Mouse (Mus musculus) limb, embryonic 11.5 days (tissue): Measurements from ENCODE around the gene Flad1. TPM values are rescaled to one million over a fixed set of nuclear protein-coding genes. Genes with fewer than 3 reads are reported as not detected.

ENCODE experiments used
- ATAC-seq: fragments of 200-750 bp; cut with Nextera tagmentation; 2 replicates; pipeline ENCODE4 v1.8.0; 2017; ENCODE audit warnings: low read depth; ENCODE audit not compliant: insufficient number of reproducible peaks, low FRiP score, low TSS enrichment
- DNase-seq: peaks from one replicate; pipeline ENCODE4 v3.0.0-alpha.2; 2015; ENCODE audit warnings: low spot score
- H3K27ac ChIP-seq: fragments of 300-500 bp; sonication (generic); replicated peaks from 2 replicates; pipeline ENCODE4 v1.5.1; 2014; ENCODE audit warnings: low read depth, mild to moderate bottlenecking, low read length
- H3K27me3 ChIP-seq: fragments of 300-500 bp; sonication (generic); 2 replicates; pipeline ENCODE4 v1.6.1; 2014; ENCODE audit warnings: mild to moderate bottlenecking, low read length, mixed read lengths; ENCODE audit not compliant: control insufficient read depth, insufficient read depth
- H3K36me3 ChIP-seq: fragments of 300-500 bp; sonication (generic); 2 replicates; pipeline ENCODE4 v1.6.1; 2014; ENCODE audit warnings: mild to moderate bottlenecking, low read length, moderate library complexity, mixed read lengths; ENCODE audit not compliant: control insufficient read depth, insufficient read depth
- H3K4me1 ChIP-seq: fragments of 300-500 bp; sonication (generic); 2 replicates; pipeline ENCODE4 v1.6.1; 2014; ENCODE audit warnings: low read length, mixed read lengths; ENCODE audit not compliant: control insufficient read depth, insufficient read depth
- H3K4me2 ChIP-seq: fragments of 300-500 bp; sonication (generic); 2 replicates; pipeline ENCODE4 v1.6.1; 2014; ENCODE audit warnings: low read depth, mild to moderate bottlenecking, moderate library complexity; ENCODE audit not compliant: severe bottlenecking
- H3K4me3 ChIP-seq: fragments of 300-500 bp; sonication (generic); 2 replicates; pipeline ENCODE4 v1.5.1; 2014; ENCODE audit warnings: low read depth, low read length
- H3K9ac ChIP-seq: fragments of 300-500 bp; sonication (generic); 2 replicates; pipeline ENCODE4 v1.6.1; 2014; ENCODE audit warnings: mild to moderate bottlenecking, low read length
- H3K9me3 ChIP-seq: fragments of 300-500 bp; sonication (generic); 2 replicates; pipeline ENCODE4 v1.6.1; 2016; ENCODE audit warnings: low read length; ENCODE audit not compliant: control insufficient read depth
- WGBS: fragments of 180-500 bp; shearing (Covaris S2); extraction: QIAGEN DNeasy Blood & Tissue Kit; methylation state at CpG from one replicate; pipeline ENCODE4 v1.1.7; 2014; 5-methylcytosine and 5-hydroxymethylcytosine counted together
- polyA plus RNA-seq: library from polyadenylated mRNA; unstranded; fragments of >200 nt; fragmentation: Nextera tagmentation; extraction: Ambion mirVana; gene quantifications from 2 replicates; pipeline ENCODE4 v1.2.1, GENCODE M21; 2014

Flad1 gene
- polyA plus RNA-seq, 1 experiment from 2014 or later: 21.9 TPM

DNA sequence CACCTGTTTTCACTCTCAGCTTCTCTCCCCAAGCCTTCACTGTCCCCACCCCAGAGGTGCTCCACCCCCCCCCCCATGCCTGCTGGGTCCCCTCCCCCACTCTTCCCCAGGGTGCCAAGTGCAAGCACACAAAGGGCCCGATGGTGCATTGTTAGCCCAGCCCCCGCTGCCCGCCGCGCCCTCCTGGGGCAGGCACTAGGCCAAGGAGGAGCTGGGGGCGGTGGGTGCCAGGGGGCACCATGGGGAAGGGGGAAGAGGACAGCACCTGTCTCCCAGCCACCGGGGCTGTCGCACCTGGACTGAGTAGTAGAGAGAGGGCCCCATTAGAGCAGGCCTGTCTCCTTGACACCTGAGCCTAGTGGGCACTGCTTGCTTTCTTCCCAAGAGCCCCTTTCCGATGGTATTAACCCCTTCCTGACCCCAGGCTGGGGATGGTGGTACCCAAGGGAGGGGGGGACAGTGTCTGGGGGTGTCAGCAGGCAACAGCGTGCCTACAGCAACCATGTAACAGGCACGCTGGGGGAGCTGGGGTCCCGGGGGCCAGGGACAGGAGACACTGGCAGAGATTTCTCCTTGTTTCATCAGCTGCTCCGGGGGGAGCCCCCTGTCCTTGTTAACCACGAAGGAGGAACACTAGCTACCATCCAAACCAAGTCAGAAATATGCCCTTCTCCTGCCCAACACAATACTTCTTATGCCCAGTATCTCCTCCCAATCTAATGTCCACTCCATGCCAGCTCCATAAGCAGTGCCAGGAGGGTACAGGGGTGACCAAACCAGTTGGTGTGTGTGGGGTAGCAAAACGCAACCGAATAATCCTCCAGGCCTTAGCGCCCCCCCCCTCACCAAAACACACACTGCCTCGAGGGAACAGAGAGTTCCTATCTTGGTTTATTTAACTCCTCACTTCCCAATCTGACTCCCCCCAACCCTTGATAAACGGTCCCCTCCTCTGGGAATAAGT, 20.7 kb downstream of the Flad1 start:
- H3K9me3 ChIP-seq: no peaks in the 10 kb centered on the region
- WGBS: 9% methylated on average over 19 of the region's 19 CpGs
- H3K4me1 ChIP-seq: peaks cover 39% of the 10 kb centered on the region
- H3K27ac ChIP-seq: no peak overlapping the region
- no peaks in the 10 kb centered on the region for H3K36me3 ChIP-seq
- H3K9ac ChIP-seq: no peak overlapping the region
- peak overlapping the region; percentile 99 for H3K4me2 ChIP-seq
- DNase-seq (no peak), ATAC-seq (no peak)
- H3K4me3 ChIP-seq: peak overlapping the region; percentile 50
- H3K27me3 ChIP-seq: peaks cover 6% of the 10 kb centered on the region; the same call in 1 of the 2 replicates

DNA sequence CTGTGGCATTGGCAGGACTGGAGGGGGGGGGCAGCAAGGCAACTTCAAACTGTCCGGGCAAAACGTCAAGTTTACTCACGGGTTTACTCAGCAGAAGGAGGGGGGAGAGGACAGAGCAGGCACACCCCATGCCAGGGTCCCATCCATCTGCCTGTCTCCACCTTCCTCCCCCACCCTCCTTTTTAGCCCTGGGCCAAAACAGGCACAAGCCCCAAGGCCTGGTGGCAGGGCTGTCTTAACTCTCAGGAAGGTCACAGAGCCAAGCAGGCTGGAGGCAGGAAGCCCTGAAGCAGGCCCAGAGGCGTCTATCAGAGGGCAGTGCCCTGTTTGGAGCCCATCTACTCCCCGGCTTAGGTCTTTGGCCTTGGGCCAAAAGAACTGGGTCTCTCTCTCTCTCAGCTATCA, 21.6 kb downstream of the Flad1 start:
- DNase-seq (no peak), ATAC-seq (no peak)
- peaks cover 6% of the 10 kb centered on the region; the same call in 1 of the 2 replicates for H3K27me3 ChIP-seq
- no peaks in the 10 kb centered on the region for H3K9me3 ChIP-seq
- 50% methylated on average over 5 of the region's 5 CpGs for WGBS
- no peak overlapping the region for H3K9ac ChIP-seq
- H3K4me1 ChIP-seq: peaks cover 36% of the 10 kb centered on the region
- no peak overlapping the region for H3K4me3 ChIP-seq
- no peak overlapping the region for H3K4me2 ChIP-seq
- no peaks in the 10 kb centered on the region for H3K36me3 ChIP-seq
- H3K27ac ChIP-seq: no peak overlapping the region

DNA sequence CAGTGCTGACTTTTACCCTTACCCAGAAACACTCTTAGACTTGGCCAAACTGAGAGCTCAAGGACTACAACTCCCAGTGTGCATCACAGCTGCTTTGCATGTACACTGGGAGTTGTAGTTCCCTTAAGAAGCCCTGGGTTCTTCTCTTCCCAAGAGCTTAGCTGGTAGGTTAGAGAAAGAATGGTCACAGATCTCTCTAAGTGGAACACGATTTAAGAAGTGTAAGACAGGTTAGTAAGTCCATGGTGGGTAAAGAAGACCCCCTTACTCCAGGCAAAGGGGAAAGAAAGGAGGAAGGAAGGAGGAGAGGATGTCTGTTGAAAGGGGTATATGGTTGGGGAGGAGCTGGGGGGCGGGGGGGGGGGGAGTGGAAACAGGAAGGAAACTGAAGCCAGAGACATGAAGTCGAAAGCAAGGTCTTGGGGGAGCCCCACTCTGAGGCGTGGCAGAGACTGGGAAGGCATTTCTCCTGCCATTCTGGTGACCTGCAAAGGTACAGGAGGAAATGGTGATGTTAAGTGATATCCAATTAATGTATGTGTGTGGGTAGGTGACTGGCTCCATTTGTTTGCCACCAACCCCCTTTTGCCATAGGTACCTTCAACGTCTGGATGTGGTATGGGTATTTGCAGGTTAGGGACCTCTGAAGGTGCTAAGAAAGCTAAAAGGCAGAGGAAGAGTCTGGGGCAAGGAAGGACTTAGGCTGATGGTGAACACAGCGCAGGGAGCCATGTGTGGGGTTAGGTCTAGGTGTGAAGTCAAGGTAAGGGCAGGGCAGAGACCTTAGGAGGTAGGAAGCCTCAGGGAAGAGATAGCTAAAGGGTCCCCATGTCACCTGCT, 22.5 kb downstream of the Flad1 start:
- WGBS: 58% methylated on average over 6 of the region's 6 CpGs
- peaks cover 6% of the 10 kb centered on the region; the same call in 1 of the 2 replicates for H3K27me3 ChIP-seq
- ATAC-seq: no peak
- H3K27ac ChIP-seq: no peak overlapping the region
- H3K9me3 ChIP-seq: no peaks in the 10 kb centered on the region
- H3K4me3 ChIP-seq: no peak overlapping the region
- H3K9ac ChIP-seq: no peak overlapping the region
- H3K4me2 ChIP-seq: no peak overlapping the region
- no peak for DNase-seq
- no peaks in the 10 kb centered on the region for H3K36me3 ChIP-seq
- peaks cover 35% of the 10 kb centered on the region for H3K4me1 ChIP-seq

DNA sequence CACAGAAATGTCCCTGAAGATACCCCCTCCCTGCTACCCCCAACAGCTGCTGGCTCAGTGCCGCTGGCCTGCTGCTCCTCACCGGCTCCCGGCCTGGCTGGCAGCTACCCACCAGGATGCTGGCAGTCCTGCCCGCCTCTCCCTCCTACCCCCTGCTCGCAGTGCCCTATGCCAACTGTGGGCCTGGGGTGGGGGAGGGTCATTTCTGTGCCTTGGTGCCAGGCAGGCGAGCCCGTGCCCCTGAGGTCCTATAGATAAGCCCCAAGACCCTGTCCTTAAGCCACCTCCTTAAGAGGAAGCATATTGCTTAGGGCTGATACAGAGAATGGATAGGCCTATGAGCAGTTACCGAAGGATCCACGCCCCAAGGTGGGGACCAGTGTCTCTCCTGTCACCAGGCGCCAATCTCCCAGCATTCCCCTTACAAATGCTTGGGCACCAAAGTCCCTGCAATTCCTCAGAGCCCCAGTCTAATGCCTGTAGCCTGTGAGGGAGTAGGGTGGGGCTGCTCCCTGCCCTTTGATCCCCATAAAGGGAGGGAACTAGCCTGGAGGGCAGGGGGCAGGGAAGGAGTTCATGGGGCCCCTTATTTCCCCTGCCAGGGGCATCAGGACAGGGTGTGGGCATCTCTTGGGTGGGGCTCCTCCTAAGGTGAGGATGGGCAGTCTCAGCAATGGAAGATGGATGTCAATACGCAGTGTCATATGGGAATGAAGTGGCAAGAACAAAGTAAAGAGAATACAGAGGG, 23.4 kb downstream of the Flad1 start:
- DNase-seq (no peak), ATAC-seq (no peak)
- H3K4me2 ChIP-seq: no peak overlapping the region
- H3K4me1 ChIP-seq: peaks cover 31% of the 10 kb centered on the region
- H3K36me3 ChIP-seq: no peaks in the 10 kb centered on the region
- no peak overlapping the region for H3K4me3 ChIP-seq
- peaks cover 6% of the 10 kb centered on the region; the same call in 1 of the 2 replicates for H3K27me3 ChIP-seq
- H3K9me3 ChIP-seq: no peaks in the 10 kb centered on the region
- 73% methylated on average over 11 of the region's 11 CpGs for WGBS
- no peak overlapping the region for H3K9ac ChIP-seq
- no peak overlapping the region for H3K27ac ChIP-seq

DNA sequence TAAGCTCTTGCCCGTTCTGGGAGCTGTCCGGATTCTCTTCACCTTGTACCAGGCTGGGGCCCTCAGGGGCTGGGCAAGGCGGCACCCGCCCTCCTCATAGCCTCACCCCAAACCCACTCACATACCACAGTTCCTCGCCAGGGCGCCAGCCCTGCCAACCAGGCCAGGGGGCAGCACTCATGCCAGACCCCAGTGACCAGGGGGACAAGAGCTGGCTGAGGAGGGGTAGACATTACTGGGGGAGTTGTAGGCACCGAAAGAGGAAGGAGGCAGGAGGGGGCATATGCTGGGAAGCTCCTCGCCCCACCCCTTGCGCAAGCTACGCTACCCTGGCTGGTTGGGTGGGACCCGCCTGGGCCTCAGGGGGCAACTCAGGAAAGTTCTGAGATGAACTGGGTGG, 24.0 kb downstream of the Flad1 start:
- H3K9ac ChIP-seq: no peak overlapping the region
- peaks cover 29% of the 10 kb centered on the region for H3K4me1 ChIP-seq
- H3K36me3 ChIP-seq: no peaks in the 10 kb centered on the region
- no peaks in the 10 kb centered on the region for H3K9me3 ChIP-seq
- ATAC-seq: no peak
- H3K4me2 ChIP-seq: no peak overlapping the region
- H3K27me3 ChIP-seq: peaks cover 4% of the 10 kb centered on the region; the same call in 1 of the 2 replicates
- no peak overlapping the region for H3K27ac ChIP-seq
- no peak for DNase-seq
- H3K4me3 ChIP-seq: no peak overlapping the region
- WGBS: 83% methylated on average over 11 of the region's 11 CpGs

DNA sequence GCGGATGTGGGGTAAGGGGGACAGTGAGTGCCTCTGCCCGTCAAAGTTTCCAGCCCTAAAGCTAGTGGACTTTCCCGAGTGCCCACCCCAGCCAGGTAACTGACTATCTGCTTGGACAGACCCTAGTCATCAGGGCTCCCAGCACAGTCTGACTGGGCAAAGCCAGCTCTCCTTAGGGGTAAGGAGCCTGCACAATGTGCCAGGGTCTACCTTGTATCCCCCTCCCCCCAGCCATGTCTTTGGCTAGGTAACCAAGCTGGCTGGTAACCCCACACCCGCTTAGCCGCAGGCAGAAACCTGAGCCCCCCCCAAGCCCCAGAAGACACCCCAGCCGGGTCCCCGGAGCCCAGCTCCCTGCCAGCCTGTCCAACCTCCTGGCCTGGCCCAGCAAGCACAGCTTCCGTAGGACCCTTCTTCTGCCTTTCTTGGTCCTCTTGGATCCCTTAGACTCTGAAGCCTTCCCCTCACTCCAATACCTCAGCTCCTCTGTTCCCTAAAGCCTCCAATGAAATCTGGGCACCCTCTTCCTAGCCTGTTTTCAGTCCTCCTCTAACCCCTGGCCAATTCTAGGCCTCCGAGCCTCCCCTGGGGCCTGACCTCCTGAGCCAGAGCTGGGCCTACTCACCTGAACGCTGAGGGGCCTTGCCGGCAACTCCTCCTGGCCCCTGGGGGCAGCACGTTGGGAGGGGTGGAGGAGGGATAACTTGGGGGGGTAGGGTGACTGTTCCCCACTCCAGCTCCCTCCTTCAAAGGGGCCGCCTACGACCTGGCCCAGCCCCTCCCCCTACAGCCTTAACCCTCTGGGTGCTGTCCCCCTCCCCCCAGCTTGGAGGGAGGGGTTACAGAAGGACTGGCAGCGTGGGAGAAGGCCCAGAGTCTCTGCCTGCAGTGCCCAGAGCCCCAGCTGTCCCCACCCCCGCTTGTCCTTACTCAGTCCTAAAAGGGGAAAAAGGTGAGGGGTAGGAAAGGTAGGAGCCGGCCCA, 24.9 kb downstream of the Flad1 start:
- 0 out of 2 replicates have a peak overlapping the region, but pooled peaks have one; percentile 22 for H3K9ac ChIP-seq
- peaks cover 20% of the 10 kb centered on the region for H3K4me1 ChIP-seq
- H3K27me3 ChIP-seq: no peaks in the 10 kb centered on the region
- no peaks in the 10 kb centered on the region for H3K9me3 ChIP-seq
- no peak overlapping the region for H3K4me3 ChIP-seq
- ATAC-seq: no peak
- DNase-seq: no peak
- no peak overlapping the region for H3K4me2 ChIP-seq
- WGBS: 51% methylated on average over 17 of the region's 17 CpGs
- H3K27ac ChIP-seq: no peak overlapping the region
- no peaks in the 10 kb centered on the region for H3K36me3 ChIP-seq

DNA sequence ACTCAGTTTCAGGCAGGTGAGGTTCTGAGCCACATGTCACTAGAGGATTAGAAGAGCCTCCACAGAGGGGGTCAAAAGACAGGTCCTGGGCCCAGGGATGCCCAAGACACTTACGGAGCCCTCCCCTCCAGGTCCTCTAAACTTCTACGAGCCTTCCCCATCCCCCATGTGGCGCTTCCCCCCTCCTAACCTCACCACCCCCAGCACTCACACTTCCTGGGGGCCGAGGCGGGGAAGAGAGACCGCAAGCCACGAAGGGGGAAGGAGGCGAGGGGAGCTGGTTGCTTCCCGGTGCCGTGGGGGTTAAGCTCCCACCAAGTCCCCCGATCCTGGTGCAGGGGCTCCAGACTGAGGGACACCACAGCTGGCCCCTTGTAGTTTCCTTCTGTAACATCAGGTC, 26.2 kb downstream of the Flad1 start:
- H3K9ac ChIP-seq: no peak overlapping the region
- peaks cover 12% of the 10 kb centered on the region; the same call in 1 of the 2 replicates for H3K4me1 ChIP-seq
- no peaks in the 10 kb centered on the region for H3K9me3 ChIP-seq
- no peaks in the 10 kb centered on the region for H3K36me3 ChIP-seq
- H3K27ac ChIP-seq: no peak overlapping the region
- H3K4me2 ChIP-seq: no peak overlapping the region
- ATAC-seq (no peak), DNase-seq (no peak)
- H3K27me3 ChIP-seq: no peaks in the 10 kb centered on the region
- 33% methylated on average over 11 of the region's 11 CpGs for WGBS
- H3K4me3 ChIP-seq: no peak overlapping the region
